Mouse (Mus musculus): Measurements from ENCODE around the gene Mbl1. TPM values are rescaled to one million over a fixed set of nuclear protein-coding genes. Genes with fewer than 3 reads are reported as not detected.

The Mbl1 gene
- polyA plus RNA-seq, 1 experiment from 2014 or later: not detected

GRCm38 (mm10) chr14:41146922-41147321 is 4.3 kb upstream of the Mbl1 start:
- Histone ChIP-seq H3K27me3 (ENCODE audit: control insufficient read depth, insufficient read depth, low read length) (no peaks in the 10 kb centered on the region), H3K9ac (ENCODE audit: low read length) (no peak overlapping the region), H3K4me2 (replicated peaks; ENCODE audit: low read depth) (no peak overlapping the region), H3K4me3 (ENCODE audit: low read depth, low read length) (no peak overlapping the region), H3K36me3 (ENCODE audit: control insufficient read depth, insufficient read depth, low read length) (no peaks in the 10 kb centered on the region), H3K27ac (replicated peaks) (no peak overlapping the region), H3K4me1 (replicated peaks; ENCODE audit: control insufficient read depth, insufficient read depth) (no peaks in the 10 kb centered on the region), H3K9me3 (ENCODE audit: control insufficient read depth, low read length) (no peaks in the 10 kb centered on the region)
- no peak for DNase-seq (ENCODE audit: low spot score)
- WGBS: 77% methylated on average over 3 of the region's 3 CpGs
- ATAC-seq (ENCODE audit: low FRiP score, low TSS enrichment): no peak
- TF ChIP-seq CTCF (IDR thresholded peaks at IDR 0.05; ENCODE audit: low read depth): no peak
- TF ChIP-seq EP300 (optimal IDR thresholded peaks at IDR 0.05): no peak

GRCm38 (mm10) chr14:41147356-41147755 is 3.9 kb upstream of the Mbl1 start:
- Histone ChIP-seq H3K9me3 (ENCODE audit: control insufficient read depth, low read length) (no peaks in the 10 kb centered on the region), H3K9ac (ENCODE audit: low read length) (no peak overlapping the region), H3K4me3 (ENCODE audit: low read depth, low read length) (no peak overlapping the region), H3K27ac (replicated peaks) (no peak overlapping the region), H3K4me1 (replicated peaks; ENCODE audit: control insufficient read depth, insufficient read depth) (no peaks in the 10 kb centered on the region), H3K36me3 (ENCODE audit: control insufficient read depth, insufficient read depth, low read length) (no peaks in the 10 kb centered on the region), H3K4me2 (replicated peaks; ENCODE audit: low read depth) (no peak overlapping the region), H3K27me3 (ENCODE audit: control insufficient read depth, insufficient read depth, low read length) (no peaks in the 10 kb centered on the region)
- 57% methylated on average over 2 of the region's 2 CpGs for WGBS
- no peak for TF ChIP-seq EP300 (optimal IDR thresholded peaks at IDR 0.05)
- TF ChIP-seq CTCF (IDR thresholded peaks at IDR 0.05; ENCODE audit: low read depth): no peak
- ATAC-seq (ENCODE audit: low FRiP score, low TSS enrichment): no peak
- no peak for DNase-seq (ENCODE audit: low spot score)

DNA sequence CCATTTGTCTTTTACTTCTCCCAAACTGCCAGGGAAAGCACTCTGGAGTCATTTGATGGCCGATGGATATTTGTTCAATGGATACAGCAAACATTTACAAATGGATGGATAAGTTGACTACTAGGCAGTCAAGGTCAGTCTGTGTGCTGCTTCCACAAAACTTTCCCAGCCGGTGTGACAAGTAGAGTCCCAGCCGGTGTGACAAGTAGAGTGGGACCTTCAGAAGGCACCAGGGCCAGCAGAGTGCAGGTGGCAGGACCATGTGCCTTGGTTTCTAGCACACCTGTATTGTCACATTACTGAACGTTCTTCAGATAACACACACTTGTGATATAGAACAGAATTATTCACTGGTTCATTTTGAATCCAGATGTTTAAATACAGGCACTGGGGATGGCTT is 8.8 kb downstream of the Mbl1 start:
- WGBS: 51% methylated on average over 4 of the region's 4 CpGs

GRCm38 (mm10) chr14:41160743-41161142 is 9.5 kb downstream of the Mbl1 start:
- ATAC-seq (ENCODE audit: low FRiP score, low TSS enrichment) (no peak), DNase-seq (ENCODE audit: low spot score) (no peak)
- H3K4me2 ChIP-seq (replicated peaks; ENCODE audit: low read depth): no peak overlapping the region
- H3K27me3 ChIP-seq (ENCODE audit: control insufficient read depth, insufficient read depth, low read length): no peaks in the 10 kb centered on the region
- no peaks in the 10 kb centered on the region for H3K36me3 ChIP-seq (ENCODE audit: control insufficient read depth, insufficient read depth, low read length)
- TF ChIP-seq EP300 (optimal IDR thresholded peaks at IDR 0.05) (no peak), CTCF (IDR thresholded peaks at IDR 0.05; ENCODE audit: low read depth) (no peak)
- H3K9ac ChIP-seq (ENCODE audit: low read length): no peak overlapping the region
- WGBS: 46% methylated on average over 1 of the region's 1 CpGs
- no peak overlapping the region for H3K27ac ChIP-seq (replicated peaks)
- no peaks in the 10 kb centered on the region for H3K4me1 ChIP-seq (replicated peaks; ENCODE audit: control insufficient read depth, insufficient read depth)
- H3K9me3 ChIP-seq (ENCODE audit: control insufficient read depth, low read length): no peaks in the 10 kb centered on the region
- H3K4me3 ChIP-seq (ENCODE audit: low read depth, low read length): no peak overlapping the region

More for the DNA sequence above, 8.8 kb downstream of the Mbl1 start:
- ATAC-seq (ENCODE audit: low FRiP score, low TSS enrichment) (no peak), DNase-seq (ENCODE audit: low spot score) (no peak)
- Histone ChIP-seq H3K4me2 (replicated peaks; ENCODE audit: low read depth) (no peak overlapping the region), H3K36me3 (ENCODE audit: control insufficient read depth, insufficient read depth, low read length) (no peaks in the 10 kb centered on the region), H3K27ac (replicated peaks) (no peak overlapping the region), H3K27me3 (ENCODE audit: control insufficient read depth, insufficient read depth, low read length) (no peaks in the 10 kb centered on the region), H3K9me3 (ENCODE audit: control insufficient read depth, low read length) (no peaks in the 10 kb centered on the region), H3K4me1 (replicated peaks; ENCODE audit: control insufficient read depth, insufficient read depth) (no peaks in the 10 kb centered on the region), H3K4me3 (ENCODE audit: low read depth, low read length) (no peak overlapping the region), H3K9ac (ENCODE audit: low read length) (no peak overlapping the region)
- TF ChIP-seq EP300 (optimal IDR thresholded peaks at IDR 0.05): no peak
- no peak for TF ChIP-seq CTCF (IDR thresholded peaks at IDR 0.05; ENCODE audit: low read depth)

- H3K9me3 ChIP-seq (ENCODE audit: control insufficient read depth, low read length): no peaks in the 10 kb centered on the region
- no peak for TF ChIP-seq EP300 (optimal IDR thresholded peaks at IDR 0.05)
- TF ChIP-seq CTCF (IDR thresholded peaks at IDR 0.05; ENCODE audit: low read depth): peak; percentile 84
- ATAC-seq (ENCODE audit: low FRiP score, low TSS enrichment) (peak; percentile 69; the same call in 1 of the 2 replicates), DNase-seq (ENCODE audit: low spot score) (peak; percentile 73)
- H3K4me3 ChIP-seq (ENCODE audit: low read depth, low read length): no peak overlapping the region
- H3K9ac ChIP-seq (ENCODE audit: low read length): no peak overlapping the region
- WGBS: 10% methylated on average over 2 of the region's 2 CpGs
- no peaks in the 10 kb centered on the region for H3K27me3 ChIP-seq (ENCODE audit: control insufficient read depth, insufficient read depth, low read length)
- H3K4me1 ChIP-seq (replicated peaks; ENCODE audit: control insufficient read depth, insufficient read depth): no peaks in the 10 kb centered on the region
- H3K36me3 ChIP-seq (ENCODE audit: control insufficient read depth, insufficient read depth, low read length): no peaks in the 10 kb centered on the region
- H3K27ac ChIP-seq (replicated peaks): no peak overlapping the region
- no peak overlapping the region for H3K4me2 ChIP-seq (replicated peaks; ENCODE audit: low read depth)
Measured at GRCm38 (mm10) chr14:41162663-41163062, 11.4 kb downstream of the Mbl1 start.

GRCm38 (mm10) chr14:41167278-41167677 is 16.0 kb downstream of the Mbl1 start:
- Histone ChIP-seq H3K4me1 (replicated peaks; ENCODE audit: control insufficient read depth, insufficient read depth) (no peaks in the 10 kb centered on the region), H3K4me3 (ENCODE audit: low read depth, low read length) (no peak overlapping the region), H3K36me3 (ENCODE audit: control insufficient read depth, insufficient read depth, low read length) (no peaks in the 10 kb centered on the region), H3K9me3 (ENCODE audit: control insufficient read depth, low read length) (no peaks in the 10 kb centered on the region), H3K4me2 (replicated peaks; ENCODE audit: low read depth) (no peak overlapping the region), H3K27ac (replicated peaks) (no peak overlapping the region), H3K27me3 (ENCODE audit: control insufficient read depth, insufficient read depth, low read length) (no peaks in the 10 kb centered on the region), H3K9ac (ENCODE audit: low read length) (no peak overlapping the region)
- no peak for ATAC-seq (ENCODE audit: low FRiP score, low TSS enrichment)
- no peak for DNase-seq (ENCODE audit: low spot score)
- WGBS: 51% methylated on average over 5 of the region's 5 CpGs
- no peak for TF ChIP-seq CTCF (IDR thresholded peaks at IDR 0.05; ENCODE audit: low read depth)
- TF ChIP-seq EP300 (optimal IDR thresholded peaks at IDR 0.05): no peak
